Mouse (Mus musculus) spleen, adult 2 months (tissue): Measurements from ENCODE around the gene Maml3.

Experiments used
- CTCF ChIP-seq: fragments of 200-500 bp; IDR thresholded peaks from 2 replicates; pipeline ENCODE4 v1.5.1; 2011; ENCODE audit warnings: mild to moderate bottlenecking, inconsistent platforms; ENCODE audit not compliant: insufficient read depth, insufficient read length, insufficient replicate concordance; ENCODE audit errors: extremely low read depth
- POLR2A ChIP-seq: fragments of 200-500 bp; IDR thresholded peaks from 2 replicates; pipeline ENCODE4 v1.6.1; 2011; ENCODE audit warnings: low read depth, low read length, inconsistent platforms

GRCm38 (mm10) chr3:51757032-51757431, 347.8 kb downstream of the Maml3 start:
- no peak for TF ChIP-seq POLR2A
- TF ChIP-seq CTCF, result no peak
